Mouse (Mus musculus) natural killer cell, adult 2 months (primary cell): ENCODE results near the gene Jph3.

Experiments
- DNase-seq, 2 experiments: peaks; one replicate each; pipeline ENCODE4 v3.0.0; 2022; ENCODE audit warnings: low spot score in 2 of 2

Jph3 gene

GRCm38 (mm10) chr8:121729323-121729722, at the start of gene Jph3:
Gene Jph3 (plus strand): TSS chr8:121729623.
- no peak for DNase-seq

GRCm38 (mm10) chr8:121680896-121681295, 48.5 kb upstream of the Jph3 start:
- no peak for DNase-seq

GRCm38 (mm10) chr8:121681457-121681856, 48.0 kb upstream of the Jph3 start:
- DNase-seq: no peak

GRCm38 (mm10) chr8:121683083-121683832, 46.2 kb upstream of the Jph3 start:
- DNase-seq: no peak

GRCm38 (mm10) chr8:121685419-121685818, 44.0 kb upstream of the Jph3 start:
- peak; percentile 7 to 17 for DNase-seq

GRCm38 (mm10) chr8:121687455-121688161, 41.8 kb upstream of the Jph3 start:
- no peak for DNase-seq

- no peak for DNase-seq
Measured at GRCm38 (mm10) chr8:121688496-121688895, 40.9 kb upstream of the Jph3 start.

- DNase-seq: peak; percentile 19 to 44
Measured at GRCm38 (mm10) chr8:121694453-121694852, 35.0 kb upstream of the Jph3 start.

GRCm38 (mm10) chr8:121695585-121696184, 33.7 kb upstream of the Jph3 start:
- DNase-seq: no peak

- no peak for DNase-seq
Measured at GRCm38 (mm10) chr8:121697735-121698614, 31.4 kb upstream of the Jph3 start.

GRCm38 (mm10) chr8:121698615-121699101, 30.8 kb upstream of the Jph3 start:
- peak in 1 of 2 experiments; percentile 19 for DNase-seq

GRCm38 (mm10) chr8:121699936-121700335, 29.5 kb upstream of the Jph3 start:
- DNase-seq: no peak

- DNase-seq: no peak
Measured at GRCm38 (mm10) chr8:121705174-121705573, 24.2 kb upstream of the Jph3 start.

GRCm38 (mm10) chr8:121706956-121707355, 22.5 kb upstream of the Jph3 start:
- no peak for DNase-seq

- DNase-seq: no peak
Measured at GRCm38 (mm10) chr8:121708406-121708805, 21.0 kb upstream of the Jph3 start.

GRCm38 (mm10) chr8:121717502-121717901, 11.9 kb upstream of the Jph3 start:
- DNase-seq: no peak

- DNase-seq: peak in 1 of 2 experiments; percentile 22
Measured at GRCm38 (mm10) chr8:121717982-121718425, 11.4 kb upstream of the Jph3 start.

- no peak for DNase-seq
Measured at GRCm38 (mm10) chr8:121718925-121719324, 10.5 kb upstream of the Jph3 start.

- no peak for DNase-seq
Measured at GRCm38 (mm10) chr8:121721072-121721471, 8.4 kb upstream of the Jph3 start.

- DNase-seq: no peak
Measured at GRCm38 (mm10) chr8:121723846-121724245, 5.6 kb upstream of the Jph3 start.

GRCm38 (mm10) chr8:121727164-121727563, 2.3 kb upstream of the Jph3 start:
- DNase-seq: no peak
